Mouse (Mus musculus) embryonic facial prominence, embryonic 11.5 days (tissue): ENCODE data around the gene Amot. TPM values are rescaled to one million over a fixed set of nuclear protein-coding genes. Genes with fewer than 3 reads are reported as not detected.

ENCODE experiments used
- ATAC-seq: fragments of 200-750 bp; cut with Nextera tagmentation; replicated peaks from 2 replicates; pipeline ENCODE4 v1.8.0; 2017; ENCODE audit warnings: low read depth; ENCODE audit not compliant: insufficient number of reproducible peaks, low FRiP score, low TSS enrichment
- DNase-seq: peaks from one replicate; pipeline ENCODE4 v3.0.0-alpha.2; 2015; ENCODE audit warnings: low spot score
- H3K27ac ChIP-seq: fragments of 300-500 bp; sonication (generic); replicated peaks from 2 replicates; pipeline ENCODE4 v1.5.1; 2014; ENCODE audit warnings: mild to moderate bottlenecking, low read depth, low read length, control low read depth
- H3K27me3 ChIP-seq: fragments of 300-500 bp; sonication (generic); 2 replicates; pipeline ENCODE4 v1.6.1; 2014; ENCODE audit warnings: mild to moderate bottlenecking, low read length, moderate library complexity, mixed read lengths; ENCODE audit not compliant: control insufficient read depth, insufficient read depth
- H3K36me3 ChIP-seq: fragments of 300-500 bp; sonication (generic); replicated peaks from 2 replicates; pipeline ENCODE4 v1.6.1; 2014; ENCODE audit warnings: low read depth, mild to moderate bottlenecking, low read length, moderate library complexity, mixed read lengths; ENCODE audit not compliant: control insufficient read depth, insufficient read depth
- H3K4me1 ChIP-seq: fragments of 300-500 bp; sonication (generic); 2 replicates; pipeline ENCODE4 v1.6.1; 2014; ENCODE audit warnings: low read length, mixed read lengths; ENCODE audit not compliant: control insufficient read depth, insufficient read depth
- H3K4me2 ChIP-seq: fragments of 300-500 bp; sonication (generic); 2 replicates; pipeline ENCODE4 v1.6.1; 2014; ENCODE audit warnings: low read depth, mild to moderate bottlenecking, control low read depth, low read length, moderate library complexity
- H3K4me3 ChIP-seq: fragments of 300-500 bp; sonication (generic); 2 replicates; pipeline ENCODE4 v1.5.1; 2014; ENCODE audit warnings: low read depth, low read length, control low read depth
- H3K9ac ChIP-seq: fragments of 300-500 bp; sonication (generic); replicated peaks from 2 replicates; pipeline ENCODE4 v1.6.1; 2014; ENCODE audit warnings: mild to moderate bottlenecking, control low read depth, low read length
- H3K9me3 ChIP-seq: fragments of 300-500 bp; sonication (generic); replicated peaks from 2 replicates; pipeline ENCODE4 v1.6.1; 2016; ENCODE audit warnings: mild to moderate bottlenecking, low read length, inconsistent platforms, mixed read lengths; ENCODE audit not compliant: control insufficient read depth
- WGBS: fragments of 180-500 bp; shearing (Covaris S2); extraction: QIAGEN DNeasy Blood & Tissue Kit; methylation state at CpG from one replicate; pipeline ENCODE4 v1.1.7; 2014; 5-methylcytosine and 5-hydroxymethylcytosine counted together
- polyA plus RNA-seq: library from polyadenylated mRNA; unstranded; fragments of >200 nt; fragmentation: Nextera tagmentation; extraction: Ambion mirVana; gene quantifications from 2 replicates; pipeline ENCODE4 v1.2.1, GENCODE M21; 2014

Amot gene
- polyA plus RNA-seq, 1 experiment from 2014 or later, result 48.1 TPM

DNA sequence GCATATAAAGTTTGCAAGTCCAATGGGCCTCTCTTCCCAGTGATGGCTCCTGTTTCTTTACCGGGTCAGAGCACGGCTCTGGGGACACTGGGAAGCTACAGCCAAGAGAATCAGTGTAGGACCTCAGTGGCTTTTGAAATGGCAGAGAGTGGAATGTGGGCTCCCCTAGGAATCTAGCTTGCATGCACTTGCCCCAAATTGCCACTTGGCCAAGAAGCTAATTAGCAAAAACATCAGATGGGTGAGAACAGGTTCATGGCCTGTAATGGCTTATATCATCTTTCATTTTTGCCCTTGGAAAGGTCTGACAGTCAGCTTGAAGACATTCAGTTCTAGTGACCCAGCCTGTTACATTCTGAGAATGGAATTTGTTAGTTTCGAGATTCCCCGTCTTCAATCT is 9.6 kb downstream of the Amot start:
- no peak for ATAC-seq
- no peaks in the 10 kb centered on the region for H3K4me1 ChIP-seq
- H3K27me3 ChIP-seq, result no peaks in the 10 kb centered on the region; the same call in 1 of the 2 replicates
- H3K4me2 ChIP-seq, result no peak overlapping the region
- no peak overlapping the region for H3K27ac ChIP-seq
- H3K36me3 ChIP-seq, result no peaks in the 10 kb centered on the region
- no peaks in the 10 kb centered on the region for H3K9me3 ChIP-seq
- no peak overlapping the region for H3K9ac ChIP-seq
- no peak for DNase-seq
- WGBS, result 81% methylated on average over 4 of the region's 4 CpGs
- no peak overlapping the region for H3K4me3 ChIP-seq

- Histone ChIP-seq H3K9ac (no peak overlapping the region), H3K4me3 (no peak overlapping the region), H3K36me3 (no peaks in the 10 kb centered on the region; the same call in 1 of the 2 replicates), H3K27me3 (no peaks in the 10 kb centered on the region; the same call in 1 of the 2 replicates), H3K27ac (no peak overlapping the region), H3K4me2 (no peak overlapping the region), H3K9me3 (no peaks in the 10 kb centered on the region), H3K4me1 (no peaks in the 10 kb centered on the region)
- WGBS, result 83% methylated on average over 1 of the region's 1 CpGs
- DNase-seq (no peak), ATAC-seq (no peak)
Observed at GRCm38 (mm10) chrX:145490821-145491220, 14.2 kb downstream of the Amot start.

DNA sequence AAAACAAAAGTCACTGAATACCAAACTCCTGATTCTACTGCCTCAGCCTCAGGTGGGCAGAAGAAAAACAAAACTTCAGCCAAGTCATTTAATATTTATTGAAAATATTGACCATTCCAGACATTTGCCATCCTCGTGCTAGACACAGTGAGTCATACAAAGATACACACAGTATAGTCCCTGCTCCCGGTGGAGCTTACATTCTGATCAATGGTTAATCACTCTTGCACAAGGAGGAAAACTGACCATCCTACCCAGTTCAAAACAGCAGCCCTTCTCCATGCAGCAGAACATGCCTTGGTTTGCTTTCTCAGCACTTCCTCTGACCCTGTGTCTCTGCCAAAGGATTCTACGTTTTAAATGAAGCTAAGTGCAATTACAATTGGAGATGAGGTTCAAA is 14.6 kb downstream of the Amot start:
- 74% methylated on average over 3 of the region's 3 CpGs for WGBS
- Histone ChIP-seq H3K4me1 (no peaks in the 10 kb centered on the region), H3K4me3 (no peak overlapping the region), H3K36me3 (no peaks in the 10 kb centered on the region; the same call in 1 of the 2 replicates), H3K4me2 (no peak overlapping the region), H3K27ac (no peak overlapping the region), H3K27me3 (no peaks in the 10 kb centered on the region; the same call in 1 of the 2 replicates), H3K9ac (no peak overlapping the region), H3K9me3 (no peaks in the 10 kb centered on the region)
- DNase-seq (no peak), ATAC-seq (no peak)

- DNase-seq, result no peak
- Histone ChIP-seq H3K4me2 (no peak overlapping the region), H3K4me1 (no peaks in the 10 kb centered on the region), H3K27ac (no peak overlapping the region), H3K9me3 (no peaks in the 10 kb centered on the region), H3K27me3 (no peaks in the 10 kb centered on the region; the same call in 1 of the 2 replicates), H3K4me3 (no peak overlapping the region), H3K36me3 (no peaks in the 10 kb centered on the region; the same call in 1 of the 2 replicates), H3K9ac (no peak overlapping the region)
- ATAC-seq, result no peak
- WGBS, result 86% methylated on average over 5 of the region's 5 CpGs
Observed at GRCm38 (mm10) chrX:145489950-145490349, 15.0 kb downstream of the Amot start.

DNA sequence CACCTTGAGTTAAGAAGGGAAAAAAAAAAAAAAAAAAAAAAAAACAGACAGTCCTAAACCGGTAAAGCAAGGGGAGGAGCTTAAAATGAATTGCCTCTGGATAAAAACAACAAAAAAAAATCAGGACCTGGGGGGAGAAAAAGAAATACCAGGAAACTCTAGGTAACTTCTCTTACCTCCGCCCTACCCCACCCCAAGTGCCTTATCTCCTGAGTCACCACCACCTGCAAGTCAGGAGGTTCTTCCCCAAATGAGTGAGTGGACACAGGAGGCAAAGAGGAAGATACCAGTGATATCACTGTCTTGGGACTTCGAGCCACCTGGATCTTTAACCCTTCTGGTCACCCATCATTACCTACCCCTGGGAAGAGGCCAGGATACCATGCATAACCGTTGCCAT is 19.5 kb downstream of the Amot start:
- Histone ChIP-seq H3K27ac (no peak overlapping the region), H3K4me2 (no peak overlapping the region), H3K9ac (no peak overlapping the region), H3K4me1 (no peaks in the 10 kb centered on the region), H3K9me3 (no peaks in the 10 kb centered on the region), H3K36me3 (no peaks in the 10 kb centered on the region; the same call in 1 of the 2 replicates), H3K4me3 (no peak overlapping the region), H3K27me3 (no peaks in the 10 kb centered on the region)
- WGBS, result 60% methylated on average over 4 of the region's 4 CpGs
- ATAC-seq (no peak), DNase-seq (no peak)

- no peaks in the 10 kb centered on the region for H3K27me3 ChIP-seq
- ATAC-seq, result no peak
- WGBS, result 91% methylated on average over 7 of the region's 7 CpGs
- no peaks in the 10 kb centered on the region for H3K4me1 ChIP-seq
- no peak overlapping the region for H3K4me3 ChIP-seq
- H3K36me3 ChIP-seq, result no peaks in the 10 kb centered on the region
- no peaks in the 10 kb centered on the region for H3K9me3 ChIP-seq
- no peak for DNase-seq
- H3K4me2 ChIP-seq, result no peak overlapping the region
- no peak overlapping the region for H3K9ac ChIP-seq
- no peak overlapping the region for H3K27ac ChIP-seq
Observed at GRCm38 (mm10) chrX:145483486-145484055, 21.4 kb downstream of the Amot start.

GRCm38 (mm10) chrX:145482383-145482782 is 22.6 kb downstream of the Amot start:
- no peak for DNase-seq
- ATAC-seq, result no peak
- Histone ChIP-seq H3K27ac (no peak overlapping the region), H3K9me3 (no peaks in the 10 kb centered on the region), H3K4me2 (no peak overlapping the region), H3K9ac (no peak overlapping the region), H3K4me1 (no peaks in the 10 kb centered on the region), H3K36me3 (no peaks in the 10 kb centered on the region), H3K4me3 (no peak overlapping the region), H3K27me3 (no peaks in the 10 kb centered on the region)
- 70% methylated on average over 5 of the region's 5 CpGs for WGBS

- DNase-seq (no peak), ATAC-seq (no peak)
- Histone ChIP-seq H3K27ac (no peak overlapping the region), H3K4me2 (no peak overlapping the region), H3K9me3 (no peaks in the 10 kb centered on the region), H3K4me3 (no peak overlapping the region), H3K4me1 (no peaks in the 10 kb centered on the region), H3K36me3 (no peaks in the 10 kb centered on the region), H3K27me3 (no peaks in the 10 kb centered on the region), H3K9ac (no peak overlapping the region)
- WGBS, result 86% methylated on average over 10 of the region's 10 CpGs
Observed at GRCm38 (mm10) chrX:145479942-145480341, 25.0 kb downstream of the Amot start.
